Mouse (Mus musculus) liver, postnatal 0 days (tissue): ENCODE measurements at regions not wholly inside any gene's neighbourhood (a gene's known extent, or its start where the extent isn't known, plus 50 kb on each side); places are given as distances from the start of the nearest gene placed in this dataset.

Source experiments
- ATAC-seq: fragments of 200-750 bp; cut with Nextera tagmentation; 2 replicates; pipeline ENCODE4 v1.8.0; 2017; ENCODE audit warnings: mild to moderate bottlenecking, moderate library complexity
- DNase-seq: peaks from one replicate; pipeline ENCODE4 v3.0.0-alpha.2; 2016
- H3K27ac ChIP-seq: fragments of 300-500 bp; sonication (generic); 2 replicates; pipeline ENCODE4 v1.5.1; 2014; ENCODE audit warnings: antibody characterized with exemption, moderate library complexity, mild to moderate bottlenecking, low read depth
- H3K27me3 ChIP-seq: fragments of 300-500 bp; sonication (generic); 2 replicates; pipeline ENCODE4 v1.6.1; 2014; ENCODE audit warnings: low read length, control low read depth, mixed read lengths; ENCODE audit not compliant: insufficient read depth
- H3K36me3 ChIP-seq: fragments of 300-500 bp; sonication (generic); replicated peaks from 2 replicates; pipeline ENCODE4 v1.6.1; 2014; ENCODE audit warnings: mild to moderate bottlenecking, control low read depth, low read length, moderate library complexity, mixed read lengths; ENCODE audit not compliant: insufficient read depth
- H3K4me1 ChIP-seq: fragments of 300-500 bp; sonication (generic); 2 replicates; pipeline ENCODE4 v1.6.1; 2014; ENCODE audit warnings: antibody characterized with exemption, mild to moderate bottlenecking, control low read depth; ENCODE audit not compliant: insufficient read depth
- H3K4me2 ChIP-seq: fragments of 300-500 bp; sonication (generic); 2 replicates; pipeline ENCODE4 v1.6.1; 2014; ENCODE audit warnings: low read depth, mild to moderate bottlenecking, low read length, moderate library complexity, mixed read lengths
- H3K4me3 ChIP-seq: fragments of 300-500 bp; sonication (generic); 2 replicates; pipeline ENCODE4 v1.5.1; 2014; ENCODE audit warnings: low read depth, low read length
- H3K9ac ChIP-seq: fragments of 300-500 bp; sonication (generic); replicated peaks from 2 replicates; pipeline ENCODE4 v1.6.1; 2014; ENCODE audit warnings: mild to moderate bottlenecking, moderate library complexity
- H3K9me3 ChIP-seq: fragments of 300-500 bp; sonication (generic); 2 replicates; pipeline ENCODE4 v1.6.1; 2016; ENCODE audit warnings: mild to moderate bottlenecking, control low read depth, low read length, mixed read lengths
- CTCF ChIP-seq: sonication (generic); IDR thresholded peaks from 2 replicates; pipeline ENCODE4 v1.5.1; 2016; ENCODE audit warnings: antibody characterized with exemption, low read depth
- EP300 ChIP-seq: IDR thresholded peaks from 2 replicates; pipeline ENCODE4 v1.6.1; 2016; ENCODE audit warnings: antibody characterized with exemption, low read depth, mild to moderate bottlenecking
- WGBS: fragments of 180-500 bp; shearing (Covaris S2); extraction: QIAGEN DNeasy Blood & Tissue Kit; methylation state at CpG from one replicate; pipeline ENCODE4 v1.1.7; 2014; ENCODE audit not compliant: insufficient replicate concordance; 5-methylcytosine and 5-hydroxymethylcytosine counted together

- Histone ChIP-seq H3K36me3 (no peaks in the 10 kb centered on the region), H3K4me1 (no peaks in the 10 kb centered on the region), H3K4me2 (no peak overlapping the region), H3K4me3 (no peak overlapping the region), H3K9ac (no peak overlapping the region), H3K9me3 (no peaks in the 10 kb centered on the region), H3K27me3 (no peaks in the 10 kb centered on the region), H3K27ac (no peak overlapping the region)
- 45% methylated on average over 4 of the region's 4 CpGs for WGBS
- TF ChIP-seq CTCF, result no peak
- no peak for TF ChIP-seq EP300
- ATAC-seq, result no peak
- DNase-seq, result no peak
Observed at GRCm38 (mm10) chr9:85426809-85427208, 99.7 kb upstream of the Tent5a start.

- Histone ChIP-seq H3K27ac (no peak overlapping the region), H3K9ac (no peak overlapping the region), H3K4me2 (no peak overlapping the region), H3K4me3 (no peak overlapping the region), H3K4me1 (no peaks in the 10 kb centered on the region), H3K27me3 (no peaks in the 10 kb centered on the region), H3K9me3 (no peaks in the 10 kb centered on the region), H3K36me3 (no peaks in the 10 kb centered on the region)
- WGBS, result 77% methylated on average over 2 of the region's 2 CpGs
- ATAC-seq (no peak), DNase-seq (no peak)
- TF ChIP-seq EP300 (no peak), CTCF (no peak)
Observed at GRCm38 (mm10) chr9:85423908-85424307, 96.8 kb upstream of the Tent5a start.

- no peak for ATAC-seq
- TF ChIP-seq CTCF (no peak), EP300 (no peak)
- Histone ChIP-seq H3K9ac (no peak overlapping the region), H3K4me3 (no peak overlapping the region), H3K27me3 (no peaks in the 10 kb centered on the region), H3K4me2 (no peak overlapping the region), H3K4me1 (no peaks in the 10 kb centered on the region; the same call in 1 of the 2 replicates), H3K36me3 (no peaks in the 10 kb centered on the region), H3K27ac (no peak overlapping the region), H3K9me3 (no peaks in the 10 kb centered on the region)
- no peak for DNase-seq
- 55% methylated on average over 1 of the region's 1 CpGs for WGBS
Observed at GRCm38 (mm10) chr9:85414391-85414790, 87.2 kb upstream of the Tent5a start.

GRCm38 (mm10) chr9:85413813-85414212 lies 86.7 kb upstream of the Tent5a start:
- 11% methylated on average over 1 of the region's 1 CpGs for WGBS
- TF ChIP-seq EP300 (no peak), CTCF (no peak)
- Histone ChIP-seq H3K9ac (no peak overlapping the region), H3K27me3 (no peaks in the 10 kb centered on the region), H3K4me3 (no peak overlapping the region), H3K4me1 (no peaks in the 10 kb centered on the region; the same call in 1 of the 2 replicates), H3K9me3 (no peaks in the 10 kb centered on the region), H3K4me2 (no peak overlapping the region), H3K36me3 (no peaks in the 10 kb centered on the region), H3K27ac (no peak overlapping the region)
- DNase-seq (no peak), ATAC-seq (peak; percentile 65)

GRCm38 (mm10) chr9:85410643-85411296 lies 83.6 kb upstream of the Tent5a start:
- Histone ChIP-seq H3K4me2 (0 out of 2 replicates have a peak overlapping the region, but pooled peaks have one; percentile 28), H3K4me1 (no peaks in the 10 kb centered on the region; the same call in 1 of the 2 replicates), H3K9ac (no peak overlapping the region), H3K9me3 (no peaks in the 10 kb centered on the region), H3K4me3 (no peak overlapping the region), H3K27ac (no peak overlapping the region), H3K27me3 (no peaks in the 10 kb centered on the region), H3K36me3 (no peaks in the 10 kb centered on the region)
- DNase-seq (peak; percentile 30), ATAC-seq (peak; percentile 66)
- TF ChIP-seq EP300 (peak; percentile 75), CTCF (no peak)
- WGBS, result 19% methylated on average over 11 of the region's 11 CpGs

- no peak overlapping the region for H3K4me2 ChIP-seq
- DNase-seq (no peak), ATAC-seq (peak; percentile 50)
- no peak overlapping the region for H3K4me3 ChIP-seq
- H3K9ac ChIP-seq, result no peak overlapping the region
- no peaks in the 10 kb centered on the region; the same call in 1 of the 2 replicates for H3K4me1 ChIP-seq
- H3K27ac ChIP-seq, result no peak overlapping the region
- H3K36me3 ChIP-seq, result no peaks in the 10 kb centered on the region
- no peaks in the 10 kb centered on the region for H3K27me3 ChIP-seq
- TF ChIP-seq CTCF (no peak), EP300 (peak; percentile 93)
- 38% methylated on average over 4 of the region's 4 CpGs for WGBS
- no peaks in the 10 kb centered on the region for H3K9me3 ChIP-seq
Observed at GRCm38 (mm10) chr9:85409974-85410506, 82.9 kb upstream of the Tent5a start.
